Mouse (Mus musculus) spleen, adult 12 weeks (tissue): Measurements from ENCODE around the gene Slc48a1.

Experiments
- DNase-seq: peaks from one replicate; pipeline ENCODE4 v3.0.0; 2022; ENCODE audit warnings: low spot score

Slc48a1 gene

DNA sequence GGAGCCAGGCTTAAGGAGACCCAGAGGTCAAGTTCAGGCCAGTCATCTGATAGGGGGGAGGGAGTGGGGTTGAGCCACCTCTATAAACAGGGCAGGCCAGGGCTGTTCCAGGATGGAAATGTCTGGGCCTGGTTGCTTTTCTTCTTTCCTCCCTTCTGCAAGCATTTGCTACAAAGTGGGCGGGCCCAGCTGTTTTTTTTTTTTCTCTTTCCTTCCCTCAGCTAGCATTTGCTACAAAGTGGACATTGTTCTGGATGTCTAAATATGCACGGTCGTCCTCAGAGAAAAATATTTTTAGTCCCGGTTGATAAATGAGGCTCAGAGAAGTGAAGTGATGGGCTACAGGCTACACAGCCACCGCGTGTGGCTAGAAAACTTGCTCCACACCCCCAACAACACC is 23.8 kb upstream of the Slc48a1 start:
- DNase-seq = no peak

DNA sequence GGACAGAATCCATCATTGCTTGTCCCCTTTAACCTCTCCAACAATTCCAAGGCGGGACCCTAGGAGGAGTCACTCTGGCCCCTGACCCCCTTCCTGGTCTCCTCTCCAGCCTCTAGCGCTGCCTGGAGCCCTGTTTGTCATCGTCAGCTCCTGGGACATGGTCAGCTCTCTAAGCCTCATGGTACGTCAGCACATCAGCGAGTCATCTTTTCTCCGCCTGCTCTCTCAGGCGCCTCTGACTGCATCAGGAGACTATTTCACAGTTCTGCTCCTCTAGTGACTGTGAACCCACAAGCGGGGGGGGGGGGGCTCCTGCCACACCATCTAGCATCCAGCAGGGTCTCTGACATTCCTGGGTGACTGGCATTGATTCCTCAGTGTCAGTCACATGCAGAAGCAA is 23.0 kb upstream of the Slc48a1 start:
- no peak for DNase-seq

DNA sequence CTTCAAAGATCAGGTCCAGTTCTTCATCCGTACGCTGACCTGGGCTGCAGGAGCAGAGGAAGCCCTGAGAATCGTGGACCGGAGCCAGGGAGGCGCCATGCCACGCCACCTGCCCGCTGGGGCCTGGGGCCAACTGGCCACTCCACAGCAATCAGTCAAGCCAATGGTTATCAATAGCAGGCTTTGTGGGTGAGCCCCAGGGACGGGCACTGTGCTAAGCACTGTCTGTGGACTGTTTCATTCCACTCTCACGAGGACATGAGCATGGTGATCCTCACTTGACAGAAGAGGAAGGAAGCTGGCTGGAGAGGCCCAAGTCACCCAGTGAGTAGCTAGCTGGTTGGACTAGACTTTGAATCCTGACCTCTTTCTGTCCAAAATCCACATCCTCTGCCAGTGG is 18.3 kb upstream of the Slc48a1 start:
- no peak for DNase-seq

- DNase-seq = no peak
Measured at GRCm38 (mm10) chr15:97760952-97761351, 17.4 kb upstream of the Slc48a1 start.

DNA sequence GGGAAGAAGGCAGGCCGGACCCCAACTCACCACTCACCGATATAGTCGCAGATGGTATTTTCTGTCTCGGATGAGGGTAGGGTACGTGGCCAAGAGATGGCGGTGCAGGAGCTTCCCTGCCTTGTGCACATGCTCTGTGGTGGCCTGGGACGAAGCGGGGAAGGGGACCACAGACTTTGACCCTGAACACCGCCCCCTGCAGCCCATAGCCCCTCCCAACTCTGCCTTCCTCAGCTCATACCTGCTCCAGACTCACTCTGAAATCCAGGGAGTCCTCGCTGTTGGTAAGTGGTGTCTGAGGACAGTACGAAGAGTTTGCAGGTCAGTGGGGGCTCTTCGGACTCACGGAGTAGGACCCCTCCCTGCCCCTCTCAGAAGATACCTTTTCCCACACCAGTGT is 16.9 kb upstream of the Slc48a1 start:
- no peak for DNase-seq

- DNase-seq = no peak
Measured at GRCm38 (mm10) chr15:97762733-97763132, 15.6 kb upstream of the Slc48a1 start.

DNA sequence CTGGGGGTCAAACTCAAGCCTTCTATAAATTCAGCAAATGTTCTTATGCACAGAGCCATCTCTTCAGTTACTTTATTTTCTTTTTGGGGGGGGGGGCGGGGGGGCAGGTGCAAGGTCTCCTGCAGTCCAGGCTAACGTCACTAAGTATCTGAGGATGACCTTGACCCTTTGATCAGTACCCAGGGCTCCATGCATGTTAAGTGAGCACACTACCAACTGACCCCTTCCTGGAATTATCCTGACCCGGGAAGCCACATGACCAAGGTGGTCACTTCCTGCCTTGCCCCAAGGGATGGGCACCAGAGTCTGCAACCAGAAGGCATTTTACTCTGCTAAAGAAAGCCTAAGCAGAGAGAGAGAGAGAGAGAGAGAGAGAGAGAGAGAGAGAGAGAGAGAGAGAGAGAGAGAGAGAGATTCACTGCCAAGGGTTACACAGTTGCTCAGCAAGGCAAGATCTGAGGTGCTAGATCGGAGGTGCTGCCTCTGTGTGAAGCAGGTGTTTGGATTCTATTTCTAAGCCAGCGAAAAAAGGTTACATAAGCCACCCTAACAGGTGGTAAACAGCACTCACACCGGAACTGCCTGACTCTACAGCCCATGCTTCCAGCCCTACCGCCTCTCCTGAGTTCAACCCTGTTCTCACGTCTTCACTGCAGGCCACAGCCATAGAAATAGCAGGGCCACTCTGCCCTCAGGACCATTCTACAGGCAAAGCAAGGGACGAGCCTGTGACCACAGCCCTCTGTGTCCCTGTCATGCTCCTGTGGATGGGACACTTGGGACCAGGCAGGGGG is 14.9 kb upstream of the Slc48a1 start:
- DNase-seq = no peak

DNA sequence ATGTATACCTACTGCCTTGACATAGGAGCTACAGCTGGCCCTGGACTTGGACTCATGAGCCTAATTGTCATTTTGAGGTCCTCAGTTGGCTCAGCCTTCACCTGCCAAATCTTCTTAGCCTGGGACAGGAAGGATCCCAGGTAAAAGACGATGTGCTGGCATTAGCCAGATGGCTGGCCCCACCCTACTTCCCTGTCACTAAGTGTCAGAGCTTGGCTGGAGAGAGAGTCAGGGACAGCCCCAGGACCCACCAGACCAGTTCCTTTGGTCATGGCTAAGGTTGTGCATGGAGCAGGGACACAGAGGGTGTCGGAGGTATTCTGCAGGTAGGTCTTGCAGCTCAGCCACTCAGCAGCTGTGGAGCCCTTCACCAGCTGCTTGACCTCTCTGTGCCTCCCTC is 13.8 kb upstream of the Slc48a1 start:
- no peak for DNase-seq

- no peak for DNase-seq
Measured at GRCm38 (mm10) chr15:97765090-97765794, 13.1 kb upstream of the Slc48a1 start.

DNA sequence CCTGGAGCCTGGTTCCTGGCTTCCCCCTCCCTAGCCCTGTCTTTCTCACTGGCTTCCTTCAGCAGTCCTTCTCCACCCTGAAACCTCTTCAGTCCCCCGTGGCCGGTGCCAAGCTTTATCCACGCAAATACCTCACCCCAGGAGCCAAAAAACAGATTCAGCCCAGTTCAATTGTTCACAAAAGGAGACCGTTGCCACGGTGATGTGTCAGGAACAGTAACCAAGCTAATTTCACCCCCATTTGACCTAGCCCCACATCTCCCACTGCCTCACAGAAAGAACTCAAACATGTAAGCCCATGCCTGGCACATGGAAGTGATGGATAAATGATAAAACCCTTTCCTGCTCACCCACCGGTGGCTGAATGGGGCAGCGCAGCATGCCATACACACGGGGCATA is 12.1 kb upstream of the Slc48a1 start:
- no peak for DNase-seq

GRCm38 (mm10) chr15:97766594-97767279 is 11.6 kb upstream of the Slc48a1 start:
- DNase-seq = no peak

GRCm38 (mm10) chr15:97767280-97768186 is 10.8 kb upstream of the Slc48a1 start, which contains the start of gene Rapgef3:
Rapgef3 (minus strand) TSS chr15:97767972.
- peak; percentile 34 for DNase-seq

- no peak for DNase-seq
Measured at GRCm38 (mm10) chr15:97768192-97768591, 10.1 kb upstream of the Slc48a1 start.

DNA sequence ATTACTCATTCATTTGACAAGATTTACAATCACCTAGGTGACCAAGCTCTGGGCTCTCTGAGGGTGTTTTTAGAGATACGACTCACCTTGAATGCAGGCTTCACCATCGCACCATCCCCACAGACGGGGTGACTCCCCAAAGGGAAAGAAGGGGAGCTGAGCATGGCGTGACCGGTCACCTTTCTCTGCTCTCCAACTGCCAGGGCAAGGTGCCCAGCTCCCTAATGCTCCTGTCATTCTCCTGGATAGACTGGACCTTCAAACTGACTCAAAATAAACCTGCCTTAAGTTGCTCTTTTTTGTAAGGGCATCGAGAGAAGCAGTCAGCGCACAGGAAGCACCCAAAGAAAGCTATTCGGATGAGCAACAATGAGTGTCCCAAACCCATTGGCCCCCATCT is 8.0 kb upstream of the Slc48a1 start:
- no peak for DNase-seq

- no peak for DNase-seq
Measured at GRCm38 (mm10) chr15:97773108-97773507, 5.2 kb upstream of the Slc48a1 start.

- DNase-seq = no peak
Measured at GRCm38 (mm10) chr15:97773961-97774370, 4.4 kb upstream of the Slc48a1 start.

DNA sequence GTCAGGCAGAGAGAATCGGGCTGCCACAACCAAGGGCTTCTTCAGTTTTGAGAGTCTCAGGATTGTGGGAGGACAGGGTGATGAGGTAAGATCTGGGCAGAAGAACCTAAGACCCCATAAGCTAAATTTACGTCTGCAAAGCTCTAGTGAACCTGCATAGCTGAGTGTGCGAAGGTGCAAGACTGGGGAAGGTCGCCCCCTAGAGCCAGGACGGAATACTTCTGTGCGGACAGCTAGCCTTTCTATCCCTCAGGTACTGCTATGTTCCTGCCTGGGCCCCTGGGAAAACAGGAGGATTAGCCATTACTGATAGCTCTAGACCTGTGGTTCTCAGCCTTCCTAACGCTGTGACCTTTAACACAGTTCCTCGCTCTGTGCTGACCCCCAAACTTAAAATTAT is 1.8 kb upstream of the Slc48a1 start:
- no peak for DNase-seq

GRCm38 (mm10) chr15:97776919-97777318 is 1.4 kb upstream of the Slc48a1 start:
- no peak for DNase-seq

DNA sequence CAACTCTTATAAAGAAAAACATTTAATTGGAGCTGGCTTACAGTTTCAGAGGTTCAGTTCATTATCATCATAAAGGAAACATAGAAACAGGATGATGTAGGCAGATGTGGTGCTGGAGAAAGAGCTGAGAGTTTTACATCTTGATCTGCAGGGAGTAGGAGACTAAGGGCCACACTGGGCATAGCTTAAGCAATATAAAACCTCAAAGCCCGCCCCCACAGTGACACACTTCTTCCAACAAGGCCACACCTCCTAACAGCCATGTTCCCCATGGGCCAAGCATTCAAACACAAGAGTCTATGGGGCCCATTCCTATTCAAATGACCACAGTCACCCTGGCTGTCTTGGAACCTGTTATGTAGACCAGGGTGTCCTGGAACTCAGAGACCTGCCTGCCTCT is 1.3 kb downstream of the Slc48a1 start:
- DNase-seq = no peak

DNA sequence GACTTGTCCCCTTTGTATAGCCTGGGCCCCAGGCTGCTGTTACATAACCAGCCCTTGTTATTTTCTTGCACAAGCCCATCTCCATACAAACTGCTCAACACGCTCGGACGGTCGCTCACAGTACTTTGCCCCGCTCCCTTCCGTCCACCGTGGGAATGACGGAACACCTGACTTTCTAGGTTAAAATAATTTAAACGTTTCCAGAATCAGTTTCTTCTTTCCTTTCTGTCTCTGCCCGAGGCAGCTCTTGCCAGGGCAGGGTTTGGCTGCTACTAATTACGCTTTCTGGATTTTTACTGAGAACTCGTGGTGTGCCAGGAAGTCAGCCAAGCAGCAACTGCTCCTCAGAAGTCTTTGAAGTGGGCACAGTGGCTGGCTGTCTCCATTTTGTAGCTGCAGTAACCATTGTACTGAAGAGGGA is 2.3 kb downstream of the Slc48a1 start:
- DNase-seq = no peak

GRCm38 (mm10) chr15:97781961-97782748 is 3.8 kb downstream of the Slc48a1 start:
- no peak for DNase-seq
